ENCODE assay signal across 13 mouse cellular contexts in the genomic region with DNA sequence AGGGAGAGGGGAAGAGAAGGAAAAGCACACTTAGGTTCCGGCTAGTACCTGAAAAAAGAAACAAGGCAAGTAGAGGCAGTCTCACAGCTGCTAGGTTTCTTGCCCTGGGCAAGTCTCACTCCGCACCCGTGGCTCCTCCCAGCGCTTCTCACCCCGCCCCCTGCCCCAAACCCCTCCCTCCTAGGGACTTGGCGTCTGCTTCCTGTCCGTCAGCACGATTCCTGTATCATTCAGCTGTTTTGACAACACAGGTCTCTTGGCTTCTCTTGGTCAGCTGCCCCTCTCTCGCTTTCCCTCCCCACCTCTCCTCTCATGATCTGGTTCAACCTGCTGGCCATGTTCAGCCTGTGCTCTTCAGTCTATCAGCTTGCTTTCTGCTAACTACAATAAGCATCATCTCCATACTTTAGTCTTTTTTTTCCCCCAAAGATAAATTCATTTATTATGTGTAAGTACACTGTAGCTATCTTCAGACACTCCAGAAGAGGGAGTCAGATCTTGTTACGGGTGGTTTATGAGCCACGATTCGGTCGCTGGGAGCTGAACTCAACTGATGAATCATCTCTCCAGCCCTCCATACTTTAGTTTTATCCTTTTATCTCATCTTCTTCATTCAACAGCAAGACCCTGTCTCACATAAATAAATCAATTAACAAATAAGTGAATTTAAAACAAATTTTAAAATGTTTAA. TPM values are rescaled to one million over a fixed set of nuclear protein-coding genes. Genes with fewer than 3 reads are reported as not detected.
A peak's percentile ranks its signal among the peaks of the same experiment; 100 is the strongest.
DNase-seq lines count a peak whose midpoint lies in the region; ATAC-seq lines count a peak whose summit lies in the region.
"Had no signal": no experiment of that assay in that cellular context is flagged by ENCODE, and none has a peak within 500 bp of the region (broad histone marks: within the 10 kb centered on the region; RNA-seq: fewer than 3 reads in every experiment).

No protein-coding gene starts in this region.

- 0 out of 2 replicates have a peak overlapping the region, but pooled peaks have one; percentile 6 for H3K9ac ChIP-seq in liver, embryonic 15.5 days

- H3K27ac ChIP-seq in heart, embryonic 10.5 days, result peak overlapping the region; percentile 52; the same call in 1 of the 2 replicates
- peak overlapping the region; percentile 59 for H3K27ac ChIP-seq in liver, embryonic 15.5 days (replicated peaks)
- H3K27ac ChIP-seq: left cerebral cortex, adult 2 months had no signal

- peak overlapping the region; percentile 42 for H3K4me2 ChIP-seq in liver, embryonic 15.5 days

- 0 out of 2 replicates have a peak, but pooled peaks cover 5% of the 10 kb centered on the region for H3K4me1 ChIP-seq in heart, embryonic 10.5 days
- H3K4me1 ChIP-seq in liver, embryonic 15.5 days (replicated peaks), result peaks cover 9% of the 10 kb centered on the region

- peak; percentile 77 for ATAC-seq in liver, embryonic 15.5 days (ENCODE audit: insufficient read depth)

- H3K9me3 ChIP-seq in heart, embryonic 10.5 days, result no peaks in the 10 kb centered on the region
- H3K9me3 ChIP-seq in liver, embryonic 15.5 days (replicated peaks), result no peaks in the 10 kb centered on the region

- WGBS in heart, embryonic 10.5 days, result 45% methylated on average over 13 of the region's 13 CpGs
- 55% methylated on average over 13 of the region's 13 CpGs for WGBS in liver, embryonic 15.5 days (ENCODE audit: insufficient replicate concordance)

- DNase-seq in heart, embryonic 10.5 days (ENCODE audit: low spot score), result peak; percentile 90
- DNase-seq in heart, adult 18-20 months, result no peak
- DNase-seq in 3134 (ENCODE audit: extremely low read depth, insufficient read length, low spot score), result peak; percentile 86
- peak; percentile 92 for DNase-seq in R1 (ENCODE audit: low read depth, low spot score)
- DNase-seq in kidney, postnatal 14 days, result no peak
- DNase-seq in ovary, postnatal 36 days (ENCODE audit: low spot score), result no peak
- DNase-seq in layer of hippocampus, adult 18-20 months (ENCODE audit: low spot score in 2 of 2), result no peak
- DNase-seq: right cerebral cortex, adult 18-20 months; thymus, adult 18-20 months had no signal

- no peaks in the 10 kb centered on the region for H3K27me3 ChIP-seq in heart, embryonic 10.5 days (ENCODE audit: insufficient read depth, poor library complexity, severe bottlenecking)
- H3K27me3 ChIP-seq in liver, embryonic 15.5 days, result no peaks in the 10 kb centered on the region

- no peaks in the 10 kb centered on the region for H3K36me3 ChIP-seq in heart, embryonic 10.5 days
- H3K36me3 ChIP-seq in liver, embryonic 15.5 days (replicated peaks), result no peaks in the 10 kb centered on the region

- H3K4me3 ChIP-seq in heart, embryonic 10.5 days, result no peak overlapping the region
- H3K4me3 ChIP-seq in liver, embryonic 15.5 days (replicated peaks), result no peak overlapping the region
- H3K4me3 ChIP-seq: left cerebral cortex, adult 2 months had no signal

RNA-seq across cellular contexts. Expression of gene Kcng3, which starts 35.0 kb away (rescaled TPM):
- polyA plus RNA-seq in heart, embryonic 10.5 days (2016; fragmentation: Nextera tagmentation; extraction: Ambion mirVana), result not detected in 2 replicates
- total RNA-seq in heart, adult 18-20 months (2021), result under 1 TPM in 1 of 2 experiments, not detected in 1; 0.08 TPM
- polyA plus RNA-seq in liver, embryonic 15.5 days (2015; fragmentation: Nextera tagmentation; extraction: Ambion mirVana), result not detected in 2 replicates
- 10 to 100 TPM in 1 of 2 experiments, 1 to 10 TPM in 1; 9.0 to 10.2 TPM for total RNA-seq in layer of hippocampus, adult 18-20 months (2021)
- polyA plus RNA-seq: C2C12; intestine, embryonic 14.5 days had no signal

RNA-seq across cellular contexts. Expression of gene Mta3, which starts 39.2 kb away (rescaled TPM):
- polyA plus RNA-seq in heart, embryonic 10.5 days (2016; fragmentation: Nextera tagmentation; extraction: Ambion mirVana), result 45.7 and 50.5 TPM in 2 replicates
- 10 to 100 TPM; 18.0 to 19.2 TPM for total RNA-seq in heart, adult 18-20 months (2021)
- 36.9 and 37.3 TPM in 2 replicates for polyA plus RNA-seq in liver, embryonic 15.5 days (2015; fragmentation: Nextera tagmentation; extraction: Ambion mirVana)
- total RNA-seq in layer of hippocampus, adult 18-20 months (2021), result 100 to 1,000 TPM in 1 of 2 experiments, 10 to 100 TPM in 1; 98.9 to 103 TPM

Comparison
In these comparisons a context has a peak if more than half of its experiments do, and no peak if none do; other contexts are left out.
1. DNase-seq: peak in heart, embryonic 10.5 days (single experiment), 3134 (single experiment) and R1 (single experiment); none in heart, adult 18-20 months (0 of 2), kidney, postnatal 14 days (single experiment), ovary, postnatal 36 days (single experiment) and layer of hippocampus, adult 18-20 months (0 of 2).
2. RNA of gene Kcng3, which starts 35.0 kb away (total RNA-seq): 9.0 to 10.2 TPM in layer of hippocampus, adult 18-20 months; 0.08 TPM in heart, adult 18-20 months; every median in the first group is over 4 times any median in the second.
3. RNA of gene Mta3, which starts 39.2 kb away (total RNA-seq): 98.9 to 103 TPM in layer of hippocampus, adult 18-20 months; 18.0 to 19.2 TPM in heart, adult 18-20 months; every median in the first group is over 4 times any median in the second.